Mouse (Mus musculus) lung, embryonic 16.5 days (tissue): ENCODE measurements at regions not wholly inside any gene's neighbourhood (a gene's known extent, or its start where the extent isn't known, plus 50 kb on each side); places are given as distances from the start of the nearest gene placed in this dataset.

Source experiments
- ATAC-seq: fragments of 200-750 bp; cut with Nextera tagmentation; 2 replicates; pipeline ENCODE4 v1.8.0; 2017; ENCODE audit warnings: low read depth, mild to moderate bottlenecking, moderate library complexity
- H3K27ac ChIP-seq: fragments of 300-500 bp; sonication (generic); 2 replicates; pipeline ENCODE4 v1.5.1; 2014; ENCODE audit warnings: mild to moderate bottlenecking, control low read depth, low read length
- H3K27me3 ChIP-seq: fragments of 300-500 bp; sonication (generic); 2 replicates; pipeline ENCODE4 v1.6.1; 2014; ENCODE audit warnings: low read depth, low read length, mixed read lengths; ENCODE audit not compliant: control insufficient read depth, insufficient read depth
- H3K36me3 ChIP-seq: fragments of 300-500 bp; sonication (generic); 2 replicates; pipeline ENCODE4 v1.6.1; 2014; ENCODE audit warnings: low read length; ENCODE audit not compliant: control insufficient read depth, insufficient read depth
- H3K4me1 ChIP-seq: fragments of 300-500 bp; sonication (generic); replicated peaks from 2 replicates; pipeline ENCODE4 v1.6.1; 2014; ENCODE audit warnings: low read length, mixed read lengths; ENCODE audit not compliant: control insufficient read depth, insufficient read depth
- H3K4me2 ChIP-seq: fragments of 300-500 bp; sonication (generic); 2 replicates; pipeline ENCODE4 v1.6.1; 2014; ENCODE audit warnings: low read depth, low read length, control low read depth
- H3K4me3 ChIP-seq: fragments of 300-500 bp; sonication (generic); 2 replicates; pipeline ENCODE4 v1.5.1; 2014; ENCODE audit warnings: mild to moderate bottlenecking, low read length, control low read depth
- H3K9ac ChIP-seq: fragments of 300-500 bp; sonication (generic); 2 replicates; pipeline ENCODE4 v1.6.1; 2014; ENCODE audit warnings: low read length, control low read depth
- H3K9me3 ChIP-seq: fragments of 300-500 bp; sonication (generic); 2 replicates; pipeline ENCODE4 v1.6.1; 2016; ENCODE audit warnings: low read length; ENCODE audit not compliant: control insufficient read depth
- WGBS: fragments of 180-500 bp; shearing (Covaris S2); extraction: QIAGEN DNeasy Blood & Tissue Kit; methylation state at CpG from one replicate; pipeline ENCODE4 v1.1.7; 2014; 5-methylcytosine and 5-hydroxymethylcytosine counted together

DNA sequence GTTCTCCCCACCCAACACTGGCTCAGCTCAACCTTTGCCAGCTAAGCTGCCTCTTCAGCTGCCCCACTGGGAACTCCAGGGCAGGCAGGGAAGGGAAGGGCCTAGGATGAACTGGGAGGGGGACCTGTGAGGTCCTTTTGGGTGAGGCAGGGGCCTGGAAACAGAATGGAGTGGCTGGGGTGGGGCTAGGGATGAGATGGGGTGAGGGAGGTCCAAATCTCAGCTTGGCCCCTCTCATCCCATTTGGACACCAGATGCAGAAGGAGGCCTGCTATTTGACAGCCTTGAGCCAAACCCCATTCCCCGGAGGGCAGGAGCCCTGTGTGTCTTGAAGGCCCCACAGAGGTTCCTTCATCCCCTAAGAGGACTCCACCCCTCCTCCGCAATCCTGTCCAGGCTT is 166.7 kb upstream of the Kbtbd8 start:
- Histone ChIP-seq H3K36me3 (no peaks in the 10 kb centered on the region), H3K27ac (no peak overlapping the region), H3K9me3 (no peaks in the 10 kb centered on the region), H3K27me3 (no peaks in the 10 kb centered on the region; the same call in 1 of the 2 replicates), H3K9ac (no peak overlapping the region), H3K4me3 (no peak overlapping the region), H3K4me2 (no peak overlapping the region), H3K4me1 (no peaks in the 10 kb centered on the region)
- ATAC-seq, result no peak
- WGBS, result 67% methylated on average over 2 of the region's 2 CpGs

DNA sequence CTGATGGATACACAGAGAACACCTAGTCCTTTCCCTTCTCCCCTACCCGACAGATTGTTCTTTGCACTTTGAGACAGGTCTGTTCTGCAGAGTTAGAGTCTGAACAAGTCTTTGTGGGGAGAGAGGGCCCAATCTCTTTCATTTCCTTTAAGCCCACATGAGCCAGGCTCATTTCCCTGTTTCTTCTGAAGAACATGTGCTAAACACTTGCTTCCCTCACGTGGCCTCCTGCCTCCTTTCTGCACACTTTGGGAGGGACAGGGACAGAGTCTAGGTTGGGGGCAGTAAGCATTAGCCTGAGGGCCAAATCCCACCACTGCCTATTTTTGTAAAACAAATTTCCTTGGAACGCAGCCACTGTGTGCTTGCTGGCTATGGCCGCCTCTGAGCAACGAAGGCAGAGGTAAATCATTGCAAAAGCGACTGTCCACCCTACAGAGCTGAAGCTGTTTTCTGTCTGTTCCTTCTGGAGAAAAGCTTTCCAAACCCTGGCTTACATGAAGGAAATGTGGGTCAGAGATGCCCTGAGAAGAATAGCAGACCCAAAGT is 170.6 kb upstream of the Kbtbd8 start:
- WGBS, result 57% methylated on average over 6 of the region's 6 CpGs
- Histone ChIP-seq H3K4me3 (no peak overlapping the region), H3K27me3 (no peaks in the 10 kb centered on the region; the same call in 1 of the 2 replicates), H3K27ac (no peak overlapping the region), H3K9ac (no peak overlapping the region), H3K4me2 (no peak overlapping the region), H3K36me3 (no peaks in the 10 kb centered on the region), H3K9me3 (no peaks in the 10 kb centered on the region), H3K4me1 (no peaks in the 10 kb centered on the region; the same call in 1 of the 2 replicates)
- ATAC-seq, result no peak

GRCm38 (mm10) chr6:94945715-94946114 is 171.3 kb upstream of the Kbtbd8 start:
- H3K4me1 ChIP-seq, result no peaks in the 10 kb centered on the region; the same call in 1 of the 2 replicates
- no peaks in the 10 kb centered on the region for H3K36me3 ChIP-seq
- ATAC-seq, result no peak
- H3K9me3 ChIP-seq, result no peaks in the 10 kb centered on the region
- H3K4me3 ChIP-seq, result no peak overlapping the region
- no peak overlapping the region for H3K27ac ChIP-seq
- no peak overlapping the region for H3K4me2 ChIP-seq
- no peaks in the 10 kb centered on the region; the same call in 1 of the 2 replicates for H3K27me3 ChIP-seq
- no peak overlapping the region for H3K9ac ChIP-seq
- 74% methylated on average over 5 of the region's 5 CpGs for WGBS

- Histone ChIP-seq H3K4me1 (no peaks in the 10 kb centered on the region; the same call in 1 of the 2 replicates), H3K9ac (no peak overlapping the region), H3K27ac (no peak overlapping the region), H3K4me3 (no peak overlapping the region), H3K27me3 (no peaks in the 10 kb centered on the region; the same call in 1 of the 2 replicates), H3K4me2 (no peak overlapping the region), H3K36me3 (no peaks in the 10 kb centered on the region), H3K9me3 (no peaks in the 10 kb centered on the region)
- WGBS, result 32% methylated on average over 4 of the region's 4 CpGs
- ATAC-seq, result no peak
Observed at GRCm38 (mm10) chr6:94944196-94944595, 172.8 kb upstream of the Kbtbd8 start.

GRCm38 (mm10) chr6:94938949-94939348 is 178.1 kb upstream of the Kbtbd8 start:
- H3K9me3 ChIP-seq, result no peaks in the 10 kb centered on the region
- 78% methylated on average over 2 of the region's 2 CpGs for WGBS
- H3K27ac ChIP-seq, result no peak overlapping the region
- no peak overlapping the region for H3K4me3 ChIP-seq
- no peak overlapping the region for H3K9ac ChIP-seq
- H3K27me3 ChIP-seq, result no peaks in the 10 kb centered on the region
- H3K4me1 ChIP-seq, result no peaks in the 10 kb centered on the region
- ATAC-seq, result no peak
- no peaks in the 10 kb centered on the region for H3K36me3 ChIP-seq
- H3K4me2 ChIP-seq, result no peak overlapping the region

- Histone ChIP-seq H3K4me2 (no peak overlapping the region), H3K9me3 (no peaks in the 10 kb centered on the region), H3K4me1 (no peaks in the 10 kb centered on the region), H3K27ac (no peak overlapping the region), H3K4me3 (no peak overlapping the region), H3K27me3 (no peaks in the 10 kb centered on the region), H3K36me3 (no peaks in the 10 kb centered on the region), H3K9ac (no peak overlapping the region)
- no peak for ATAC-seq
- 58% methylated on average over 5 of the region's 5 CpGs for WGBS
Observed at GRCm38 (mm10) chr6:94936206-94936605, 180.8 kb upstream of the Kbtbd8 start.

GRCm38 (mm10) chr6:94935706-94936105 is 181.3 kb upstream of the Kbtbd8 start:
- Histone ChIP-seq H3K4me2 (no peak overlapping the region), H3K4me1 (no peaks in the 10 kb centered on the region), H3K9me3 (no peaks in the 10 kb centered on the region), H3K4me3 (no peak overlapping the region), H3K27ac (no peak overlapping the region), H3K36me3 (no peaks in the 10 kb centered on the region), H3K9ac (no peak overlapping the region), H3K27me3 (no peaks in the 10 kb centered on the region)
- 69% methylated on average over 1 of the region's 1 CpGs for WGBS
- ATAC-seq, result no peak

GRCm38 (mm10) chr6:94927811-94928210 is 189.2 kb upstream of the Kbtbd8 start:
- Histone ChIP-seq H3K36me3 (no peaks in the 10 kb centered on the region), H3K9ac (no peak overlapping the region), H3K4me1 (no peaks in the 10 kb centered on the region), H3K27ac (no peak overlapping the region), H3K27me3 (no peaks in the 10 kb centered on the region), H3K4me2 (no peak overlapping the region), H3K9me3 (no peaks in the 10 kb centered on the region), H3K4me3 (no peak overlapping the region)
- ATAC-seq, result no peak
- 79% methylated on average over 6 of the region's 6 CpGs for WGBS

- Histone ChIP-seq H3K27ac (no peak overlapping the region), H3K4me3 (no peak overlapping the region), H3K4me2 (no peak overlapping the region), H3K36me3 (no peaks in the 10 kb centered on the region), H3K9me3 (no peaks in the 10 kb centered on the region), H3K9ac (no peak overlapping the region), H3K4me1 (no peaks in the 10 kb centered on the region), H3K27me3 (no peaks in the 10 kb centered on the region)
- 90% methylated on average over 8 of the region's 8 CpGs for WGBS
- no peak for ATAC-seq
Observed at GRCm38 (mm10) chr6:94926652-94927211, 190.3 kb upstream of the Kbtbd8 start.
